In genomic region chr1:134638522-134638921, GRCm38 (mm10) we compare ENCODE assay signal across 8 mouse cellular contexts. TPM values are rescaled to one million over a fixed set of nuclear protein-coding genes. Genes with fewer than 3 reads are reported as not detected.
DNase-seq lines count a peak whose midpoint lies in the region; ATAC-seq and TF ChIP-seq lines count a peak whose summit lies in the region.

No protein-coding gene starts in this region.

- in situ Hi-C loops in CH12.LX (cut with MboI; ENCODE audit: low pct_ligation_motif_present, low pct_unique_long_range_greater_than_20kb, low sequenced_read_pairs) = no loop called here

- peak in 1 of 2 experiments; percentile 57; a peak in 2 of 4 replicates for TF ChIP-seq CTCF in CH12.LX (conservative IDR thresholded peaks at IDR 0.05 in 1 of 2, IDR thresholded peaks at IDR 0.05 in 1 of 2; ENCODE audit: low read depth in 2 of 2, low read length in 2 of 2)

- DNase-seq in hindbrain, embryonic 14.5 days (ENCODE audit: low spot score) = peak; percentile 77
- peak; percentile 6 for DNase-seq in CH12.LX (ENCODE audit: extremely low read depth)
- peak; percentile 47 for DNase-seq in adipocyte (ENCODE audit: low spot score)
- DNase-seq in embryonic facial prominence, embryonic 11.5 days (ENCODE audit: low spot score) = peak; percentile 60
- DNase-seq in left cerebral cortex, postnatal 10 days (ENCODE audit: extremely low spot score in 1 of 2, low spot score in 2 of 2) = peak; percentile 34 to 67
- peak; percentile 54 to 74 for DNase-seq in right cerebral cortex, adult 2 months (ENCODE audit: low spot score in 2 of 2)
- no peak for DNase-seq in spleen, adult 18-20 months

- H3K36me3 ChIP-seq in hindbrain, embryonic 14.5 days (replicated peaks; ENCODE audit: control insufficient read depth, insufficient read depth) = peaks cover 24% of the 10 kb centered on the region
- peaks cover 16% of the 10 kb centered on the region; the same call in 1 of the 2 replicates for H3K36me3 ChIP-seq in hindbrain, embryonic 12.5 days
- peaks cover 0 to under 1% of the 10 kb centered on the region in 2 experiments for H3K36me3 ChIP-seq in CH12.LX (replicated peaks in 1 of 2; ENCODE audit: control insufficient read depth in 1 of 2, insufficient read depth in 1 of 2, low read length in 1 of 2)
- H3K36me3 ChIP-seq in embryonic facial prominence, embryonic 11.5 days (replicated peaks; ENCODE audit: control insufficient read depth, insufficient read depth, low read depth, low read length) = peaks cover under 1% of the 10 kb centered on the region

- H3K27me3 ChIP-seq in hindbrain, embryonic 14.5 days (ENCODE audit: control insufficient read depth, insufficient read depth, low read length) = no peaks in the 10 kb centered on the region
- H3K27me3 ChIP-seq in hindbrain, embryonic 12.5 days = peaks cover 6% of the 10 kb centered on the region
- peaks cover 31% of the 10 kb centered on the region for H3K27me3 ChIP-seq in CH12.LX (replicated peaks)
- no peaks in the 10 kb centered on the region for H3K27me3 ChIP-seq in embryonic facial prominence, embryonic 11.5 days (ENCODE audit: control insufficient read depth, insufficient read depth, low read length)

- no peak for TF ChIP-seq POLR2A in CH12.LX (IDR thresholded peaks at IDR 0.05; ENCODE audit: low read depth, low read length)

- H3K9me3 ChIP-seq in hindbrain, embryonic 14.5 days (ENCODE audit: control insufficient read depth, low read length) = no peaks in the 10 kb centered on the region
- H3K9me3 ChIP-seq in hindbrain, embryonic 12.5 days (replicated peaks) = no peaks in the 10 kb centered on the region
- no peaks in the 10 kb centered on the region for H3K9me3 ChIP-seq in CH12.LX (replicated peaks; ENCODE audit: low read length)
- H3K9me3 ChIP-seq in embryonic facial prominence, embryonic 11.5 days (replicated peaks; ENCODE audit: control insufficient read depth, low read length) = no peaks in the 10 kb centered on the region

- H3K9ac ChIP-seq in hindbrain, embryonic 14.5 days = no peak overlapping the region
- H3K9ac ChIP-seq in hindbrain, embryonic 12.5 days = no peak overlapping the region
- no peak overlapping the region for H3K9ac ChIP-seq in CH12.LX (ENCODE audit: insufficient read depth, low read depth)
- H3K9ac ChIP-seq in embryonic facial prominence, embryonic 11.5 days (replicated peaks; ENCODE audit: low read length) = no peak overlapping the region

- no peaks in the 10 kb centered on the region for H3K4me1 ChIP-seq in hindbrain, embryonic 14.5 days (replicated peaks; ENCODE audit: control insufficient read depth, insufficient read depth, low read length)
- peaks cover 13% of the 10 kb centered on the region for H3K4me1 ChIP-seq in hindbrain, embryonic 12.5 days
- H3K4me1 ChIP-seq in CH12.LX (ENCODE audit: control insufficient read depth in 1 of 2, insufficient read depth in 2 of 2) = no peaks in the 10 kb centered on the region
- no peaks in the 10 kb centered on the region; the same call in 1 of the 2 replicates for H3K4me1 ChIP-seq in embryonic facial prominence, embryonic 11.5 days (ENCODE audit: control insufficient read depth, insufficient read depth, low read length)

- intact Hi-C loops in left cerebral cortex, postnatal 10 days (cut with DNase I) = loop anchor here (5.0 to 10.0 kb wide), 2 partner anchors 214 to 316 kb away; partner anchors contain the start of gene Ppp1r12b

- no peak for ATAC-seq in hindbrain, embryonic 14.5 days (ENCODE audit: low FRiP score)
- ATAC-seq in hindbrain, embryonic 12.5 days (ENCODE audit: low FRiP score) = no peak
- ATAC-seq in embryonic facial prominence, embryonic 11.5 days (replicated peaks; ENCODE audit: insufficient number of reproducible peaks, low FRiP score, low TSS enrichment, low read depth) = no peak

- no peak overlapping the region for H3K27ac ChIP-seq in hindbrain, embryonic 14.5 days
- no peak overlapping the region for H3K27ac ChIP-seq in hindbrain, embryonic 12.5 days
- no peak overlapping the region for H3K27ac ChIP-seq in CH12.LX (ENCODE audit: insufficient read depth, low read depth)
- H3K27ac ChIP-seq in embryonic facial prominence, embryonic 11.5 days (replicated peaks; ENCODE audit: low read depth, low read length) = no peak overlapping the region

- WGBS in hindbrain, embryonic 14.5 days = 43% methylated on average over 7 of the region's 7 CpGs
- WGBS in hindbrain, embryonic 12.5 days = 36% methylated on average over 7 of the region's 7 CpGs
- 40% methylated on average over 7 of the region's 7 CpGs for WGBS in embryonic facial prominence, embryonic 11.5 days

- no peak overlapping the region for H3K4me2 ChIP-seq in hindbrain, embryonic 14.5 days (replicated peaks)
- H3K4me2 ChIP-seq in hindbrain, embryonic 12.5 days (replicated peaks) = no peak overlapping the region
- no peak overlapping the region for H3K4me2 ChIP-seq in CH12.LX (ENCODE audit: insufficient read depth, low read depth, poor library complexity, severe bottlenecking)
- no peak overlapping the region for H3K4me2 ChIP-seq in embryonic facial prominence, embryonic 11.5 days (ENCODE audit: low read depth, low read length)

- dilution Hi-C loops in CH12.LX (cut with MboI; ENCODE audit: extremely low pct_ligation_motif_present, extremely low pct_unique_long_range_greater_than_20kb, low sequenced_read_pairs) = no loop called here

- no peak overlapping the region for H3K4me3 ChIP-seq in hindbrain, embryonic 14.5 days (replicated peaks; ENCODE audit: low read length)
- no peak overlapping the region for H3K4me3 ChIP-seq in hindbrain, embryonic 12.5 days
- no peak overlapping the region for H3K4me3 ChIP-seq in CH12.LX (replicated peaks in 1 of 3; ENCODE audit: low read depth in 2 of 3, low read length in 2 of 3, poor library complexity in 1 of 3)
- no peak overlapping the region for H3K4me3 ChIP-seq in embryonic facial prominence, embryonic 11.5 days (ENCODE audit: low read depth, low read length)

- no peaks in the 10 kb centered on the region for H3K79me2 ChIP-seq in CH12.LX (replicated peaks; ENCODE audit: control insufficient read depth, extremely low read depth, insufficient read depth, poor library complexity, severe bottlenecking)

- peak; percentile 40 for TF ChIP-seq RAD21 in CH12.LX (IDR thresholded peaks at IDR 0.05; ENCODE audit: low read depth, low read length)

- TF ChIP-seq EP300 in CH12.LX (IDR thresholded peaks at IDR 0.05; ENCODE audit: low read length) = no peak

TF ChIP-seq in CH12.LX, 34 proteins besides CTCF, POLR2A, EP300 and RAD21:
- TF ChIP-seq SMC3 (IDR thresholded peaks at IDR 0.05; ENCODE audit: low read depth, low read length) (peak; percentile 38), MYC (IDR thresholded peaks at IDR 0.05; ENCODE audit: low read depth, low read length) (no peak)

RNA-seq across cellular contexts. Expression of gene Syt2, which starts 8.0 kb away (rescaled TPM):
- polyA plus RNA-seq in hindbrain, embryonic 14.5 days (2014; fragmentation: Nextera tagmentation; extraction: Ambion mirVana) = 10.1 and 10.5 TPM in 2 replicates
- 4.1 and 4.5 TPM in 2 replicates for polyA plus RNA-seq in hindbrain, embryonic 12.5 days (2016; fragmentation: Nextera tagmentation; extraction: Ambion mirVana)
- total RNA-seq in CH12.LX (2012; rRNA removed) (not detected in 2 replicates), CH12.LX (2014; rRNA removed) (not detected in 2 replicates)
- not detected in 2 replicates for polyA plus RNA-seq in CH12.LX (2012; ENCODE audit: insufficient read length, low read depth)
- 0.80 and 3.2 TPM in 2 replicates for polyA plus RNA-seq in embryonic facial prominence, embryonic 11.5 days (2014; fragmentation: Nextera tagmentation; extraction: Ambion mirVana)
- 10 to 100 TPM; 17.5 to 23.2 TPM for total RNA-seq in left cerebral cortex, postnatal 10 days (2021)

Comparison
In these comparisons a context has a peak if more than half of its experiments do, and no peak if none do; other contexts are left out.
1. DNase-seq: peak in hindbrain, embryonic 14.5 days (single experiment), CH12.LX (single experiment), adipocyte (single experiment), embryonic facial prominence, embryonic 11.5 days (single experiment), left cerebral cortex, postnatal 10 days (2 of 2) and right cerebral cortex, adult 2 months (2 of 2); none in spleen, adult 18-20 months (0 of 2).